Mouse (Mus musculus): ENCODE results near the gene Pla2g15.
"Not testable (repeated sequence)": the region's sequence is repeated elsewhere in the genome, so short reads cannot be mapped to it uniquely, and the experiment has no call there.

Pla2g15 gene

DNA sequence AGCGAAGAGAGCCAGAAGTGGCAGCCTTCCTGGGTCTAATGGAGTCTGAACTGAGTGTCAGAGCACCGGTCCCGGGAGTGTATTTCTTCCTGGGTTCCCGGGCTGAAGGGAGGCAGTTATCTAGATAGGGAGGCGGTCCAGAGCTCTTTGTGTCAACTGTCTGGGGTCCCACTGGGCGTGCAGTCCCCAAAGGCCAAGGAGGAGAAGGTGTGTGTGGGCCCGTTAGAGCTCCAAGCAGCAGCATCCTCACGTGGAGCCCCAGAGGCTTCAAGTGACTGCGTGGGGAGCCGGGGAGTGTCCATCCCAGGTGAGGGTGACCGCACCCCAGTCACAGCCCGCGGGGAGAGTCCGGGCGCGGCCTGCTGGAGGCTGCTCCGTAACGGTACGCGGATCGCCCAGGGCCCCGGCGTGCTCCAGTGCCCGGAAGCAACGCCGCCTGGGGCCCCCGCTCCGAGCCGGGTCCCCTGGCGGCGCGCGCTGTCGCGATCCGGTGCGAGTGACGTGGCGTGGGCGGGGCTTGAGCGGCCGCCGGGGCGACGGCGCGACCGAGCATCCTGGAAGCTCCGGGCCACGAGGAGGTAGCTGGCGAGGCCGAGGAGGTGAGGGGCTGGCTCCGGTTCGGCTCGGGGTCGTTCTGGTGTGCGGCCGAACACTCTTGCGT lies 18.3 kb downstream of the Pla2g15 start, which contains the start of gene Slc7a6:
Slc7a6 (plus strand) TSS at position 502 of the 661 bp plus-strand sequence.
- in situ Hi-C loops (cut with MboI, MseI), result loop anchor here (5.0 kb wide), 2 partner anchors 44 to 244 kb away; partner anchors contain the start of genes Prmt7 and Slc7a6os

DNA sequence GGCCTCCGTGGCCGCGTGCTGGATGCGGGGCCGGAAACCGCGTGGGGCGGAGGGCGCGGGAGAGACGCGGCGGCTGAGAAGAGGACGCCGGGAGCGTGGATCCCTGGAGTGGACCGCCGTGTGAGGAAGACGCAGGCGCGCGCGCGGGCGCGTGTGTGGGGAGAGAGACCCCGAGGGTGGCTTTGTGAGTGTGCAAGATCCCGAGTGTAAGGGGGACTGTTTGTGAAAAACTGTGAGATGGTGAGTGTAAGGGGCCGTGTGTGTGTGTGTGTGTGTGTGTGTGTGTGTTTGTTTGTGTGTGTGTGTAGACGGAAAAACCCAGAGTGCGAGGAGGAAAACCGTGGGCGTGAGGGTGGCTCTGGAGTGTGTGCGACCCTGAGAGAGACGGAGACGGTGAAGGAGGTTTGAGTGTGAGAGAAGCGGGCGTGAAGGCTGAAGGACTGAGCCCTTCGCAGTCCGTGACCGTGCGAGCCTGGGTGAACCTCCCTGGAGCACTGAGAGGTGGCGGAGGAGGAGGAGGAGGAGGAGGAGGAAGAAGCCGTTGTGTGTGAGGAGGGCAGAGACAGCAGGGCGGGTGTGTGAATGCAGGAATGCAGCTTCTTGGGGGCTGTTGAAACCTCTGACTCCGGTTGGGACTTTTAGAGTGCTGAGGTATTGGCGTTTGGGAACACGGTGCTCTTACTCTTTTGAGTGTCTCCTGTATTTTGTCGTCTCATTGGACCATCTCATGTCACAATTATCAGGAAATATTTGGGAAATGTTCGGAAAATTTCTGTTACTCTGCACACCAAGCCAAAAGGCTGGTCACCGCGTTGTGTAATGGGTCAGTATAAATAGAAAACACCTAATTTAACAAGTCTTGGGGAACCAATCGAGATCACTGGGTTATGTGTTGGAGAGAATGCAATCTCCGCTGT lies 19.1 kb downstream of the Pla2g15 start:
- in situ Hi-C loops (cut with MboI, MseI), result loop anchor here (5.0 kb wide), 2 partner anchors 43 to 243 kb away; partner anchors contain the start of genes Prmt7 and Slc7a6os

DNA sequence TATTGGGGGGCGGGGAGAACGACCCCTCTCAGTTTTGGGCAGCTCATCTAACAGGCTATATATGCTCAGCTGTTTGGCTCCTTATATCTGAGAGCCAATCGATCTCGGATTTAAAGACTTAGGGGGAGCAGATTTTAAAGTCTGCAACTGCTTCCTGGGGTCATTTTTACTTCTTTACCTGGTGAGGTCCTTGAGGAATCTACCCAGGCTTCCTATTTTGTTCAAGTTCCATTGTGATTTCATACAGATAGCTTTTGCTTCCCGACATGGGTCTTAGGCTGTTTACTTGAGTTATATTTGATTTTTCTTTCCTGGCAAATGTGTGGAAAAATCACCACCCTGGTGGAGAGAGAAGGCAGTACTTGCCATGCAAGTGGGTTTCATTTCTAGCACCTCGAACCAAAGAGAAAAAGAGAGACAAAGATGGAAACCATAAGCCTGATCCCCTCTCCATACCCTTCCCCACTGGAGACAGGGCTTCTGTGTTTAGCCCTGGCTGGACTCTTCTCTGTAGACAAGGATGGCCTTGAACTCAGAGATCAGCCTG lies 19.8 kb downstream of the Pla2g15 start:
- in situ Hi-C loops (cut with MboI, MseI), result loop anchor here (5.0 kb wide), 2 partner anchors 42 to 242 kb away; partner anchors contain the start of genes Prmt7 and Slc7a6os

DNA sequence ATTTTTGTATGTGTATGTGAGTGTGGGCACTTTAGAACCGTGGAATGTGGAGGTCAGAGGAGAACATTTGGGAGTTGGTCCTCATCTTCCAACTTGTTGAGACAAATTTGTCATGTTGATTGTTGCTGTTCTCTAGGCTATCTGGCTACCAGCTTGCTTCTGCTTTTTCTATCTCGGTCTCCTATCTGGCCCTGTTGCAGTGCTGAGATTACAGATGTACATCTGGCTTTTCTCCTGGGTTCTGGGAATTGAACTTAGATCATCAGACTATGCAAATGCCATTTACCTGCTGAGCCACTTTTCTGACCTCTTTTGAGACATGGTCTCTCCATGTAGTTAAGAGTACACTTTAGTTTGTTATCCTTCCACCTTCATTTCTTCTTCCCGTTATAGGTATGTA lies 23.4 kb downstream of the Pla2g15 start:
- in situ Hi-C loops (cut with MboI, MseI), result no loop called here

DNA sequence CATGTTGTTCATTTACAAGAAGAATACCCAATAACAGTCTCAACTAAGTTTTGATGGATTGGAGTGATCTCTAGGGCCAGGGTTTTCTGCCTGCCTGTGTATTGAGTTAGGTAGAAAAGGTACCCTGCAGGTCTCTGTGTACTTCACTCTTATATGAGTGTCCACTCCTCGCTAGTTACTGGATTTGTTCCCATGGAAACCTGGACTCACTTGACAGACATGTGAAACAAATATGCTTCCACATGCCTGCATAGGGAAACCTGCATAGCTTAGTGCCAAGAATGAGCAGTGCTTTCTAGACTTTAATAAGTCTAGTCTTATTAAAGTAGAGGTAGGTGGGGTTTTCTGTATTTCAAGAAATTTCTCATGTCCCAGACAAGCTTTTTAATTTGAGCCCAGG lies 26.7 kb downstream of the Pla2g15 start:
- in situ Hi-C loops (cut with MboI, MseI), result no loop called here

DNA sequence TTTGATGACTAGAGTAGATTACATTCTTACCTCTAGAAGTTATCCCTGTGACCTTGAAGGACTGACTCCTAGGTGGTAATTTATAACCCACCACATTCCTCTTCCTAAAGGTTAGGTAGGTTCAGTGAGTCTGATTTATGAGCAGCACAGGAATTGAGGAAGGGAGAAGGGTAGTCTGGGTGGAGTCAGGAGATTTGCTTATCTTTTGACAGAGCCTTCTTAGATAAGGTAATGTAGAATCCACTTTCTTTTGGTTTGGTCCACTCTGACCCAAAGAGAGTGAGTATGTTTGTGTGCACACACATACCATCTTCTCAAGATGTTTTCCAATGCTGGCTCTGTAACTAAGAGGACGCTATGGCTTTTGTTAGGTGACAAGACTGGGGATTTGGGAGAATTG lies 27.4 kb downstream of the Pla2g15 start:
- in situ Hi-C loops (cut with MboI, MseI), result no loop called here

DNA sequence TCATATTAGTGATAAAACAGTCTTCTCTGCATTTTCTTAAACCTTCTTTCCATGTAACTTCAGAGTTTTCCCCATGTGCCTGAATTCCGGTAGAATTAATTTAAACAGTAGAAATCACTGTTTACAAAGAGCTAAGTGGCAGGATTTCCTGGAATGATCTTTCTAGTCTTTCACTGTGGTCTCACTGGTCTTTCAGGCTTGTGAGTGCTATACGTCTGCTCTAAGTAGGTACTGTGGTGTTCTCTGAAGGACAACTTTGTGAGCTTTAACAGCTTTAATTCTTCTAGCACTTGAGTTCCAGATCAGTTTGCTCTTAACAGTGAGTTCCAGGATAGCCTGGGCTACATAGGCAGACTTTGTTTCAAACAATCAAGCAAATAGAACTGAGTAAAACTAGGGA lies 28.2 kb downstream of the Pla2g15 start:
- in situ Hi-C loops (cut with MboI, MseI), result no loop called here

DNA sequence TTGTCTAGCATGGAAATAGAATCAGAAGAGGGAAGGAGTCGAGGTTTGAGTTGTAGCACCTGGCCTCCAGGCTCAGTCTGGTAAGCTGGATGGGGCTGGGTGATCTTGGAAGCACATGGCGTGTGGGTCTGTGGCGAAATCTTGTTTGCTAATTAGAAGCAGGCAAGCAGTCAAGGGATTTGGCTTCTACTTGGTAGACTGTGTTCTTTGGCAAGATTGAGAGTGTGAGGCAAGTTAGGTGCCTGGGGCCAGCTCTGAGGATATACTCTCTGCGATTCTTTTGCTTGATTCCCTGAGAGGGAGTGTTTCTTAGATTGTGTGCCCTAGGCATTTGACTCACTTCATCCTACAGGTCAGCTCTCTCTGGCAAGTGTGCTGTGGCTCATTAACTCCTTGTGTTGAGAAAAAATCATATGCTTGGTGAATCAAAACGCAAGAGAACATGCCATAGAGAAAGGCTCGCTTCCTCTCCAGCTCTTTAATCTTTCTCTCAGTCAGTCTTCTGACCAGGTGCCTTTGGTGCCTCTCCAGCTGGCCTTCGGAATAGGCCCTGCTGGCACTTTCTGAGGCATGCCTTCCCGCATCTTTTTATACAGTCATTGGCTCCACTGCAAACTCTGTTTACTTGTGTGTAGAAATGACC lies 35.5 kb downstream of the Pla2g15 start:
- in situ Hi-C loops (cut with MboI, MseI), result no loop called here

DNA sequence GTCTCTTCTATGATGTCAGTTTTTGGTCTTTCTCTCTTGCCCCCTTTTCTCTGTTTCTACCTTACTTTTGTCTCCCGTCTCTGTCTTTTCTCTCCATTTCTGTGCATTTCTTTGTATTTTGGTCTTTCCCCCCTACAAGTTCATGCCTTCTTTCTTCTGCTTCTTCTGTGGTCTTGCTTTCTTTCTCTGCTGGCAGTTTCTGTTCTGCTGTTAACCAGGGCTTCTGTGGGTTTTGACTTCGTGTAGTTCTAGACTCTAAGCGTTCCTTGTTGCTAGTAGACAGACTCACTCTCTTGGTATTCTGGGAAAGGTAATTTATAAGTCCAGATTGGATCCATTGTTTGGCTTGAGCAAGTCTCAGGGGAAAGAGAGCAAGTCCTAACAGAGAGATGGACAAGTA lies 36.2 kb downstream of the Pla2g15 start:
- in situ Hi-C loops (cut with MboI, MseI), result no loop called here

DNA sequence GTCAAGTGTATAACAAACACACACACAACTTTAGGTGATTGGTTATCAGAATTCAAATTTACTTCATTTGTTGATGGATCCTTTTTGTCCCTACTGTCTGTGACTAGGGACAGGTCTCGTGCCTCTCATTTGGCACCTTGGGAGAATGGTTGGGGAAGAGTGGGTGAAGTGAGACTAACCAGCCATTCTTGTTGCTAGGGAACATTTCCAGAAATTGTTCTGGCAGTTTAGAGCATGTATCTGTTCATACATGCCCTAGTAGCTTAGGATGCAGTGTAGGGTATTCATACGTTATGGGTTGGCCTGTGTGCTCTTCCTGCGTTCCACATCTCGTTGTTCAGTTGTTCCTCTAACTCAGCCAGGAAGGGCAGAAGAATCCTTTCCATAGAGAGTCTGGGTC lies 39.0 kb downstream of the Pla2g15 start:
- in situ Hi-C loops (cut with MboI, MseI), result no loop called here

DNA sequence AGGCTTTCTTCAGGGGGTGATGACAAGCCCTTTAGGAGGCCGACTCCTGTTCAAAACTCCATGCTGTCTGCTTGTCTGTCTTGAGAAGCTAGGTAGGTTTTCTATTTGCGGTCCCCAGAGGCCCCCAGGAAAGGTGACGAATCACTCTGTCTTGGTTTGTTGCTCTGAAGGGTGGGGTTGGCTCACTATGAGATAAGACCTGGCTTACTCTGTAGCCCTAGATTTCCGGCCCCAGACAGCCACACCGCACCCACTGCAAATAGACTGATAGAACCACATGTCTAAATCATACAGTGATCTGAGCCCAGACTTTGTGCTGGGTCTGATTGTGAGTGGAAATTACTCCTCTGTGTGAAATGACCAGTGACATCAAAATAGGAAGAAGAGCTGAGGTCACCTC lies 41.4 kb downstream of the Pla2g15 start:
- in situ Hi-C loops (cut with MboI, MseI), result no loop called here

DNA sequence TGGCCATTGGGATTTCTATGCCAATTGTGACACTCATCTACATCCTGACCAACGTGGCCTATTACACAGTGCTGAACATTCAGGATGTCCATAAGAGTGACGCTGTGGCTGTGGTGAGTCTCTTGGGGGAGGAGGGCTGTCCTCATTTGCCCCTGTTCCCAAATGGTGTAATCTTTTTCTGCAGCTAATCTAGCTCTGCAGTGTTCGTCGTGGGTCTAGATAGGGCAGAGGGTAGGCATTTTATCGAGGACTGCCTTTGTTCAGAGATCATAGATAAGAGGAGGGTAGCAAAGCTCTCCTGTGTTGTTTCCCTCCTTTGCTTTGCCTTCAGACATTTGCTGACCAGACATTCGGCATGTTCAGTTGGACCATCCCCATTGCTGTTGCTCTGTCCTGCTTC lies 43.0 kb downstream of the Pla2g15 start:
- in situ Hi-C loops (cut with MboI, MseI), result no loop called here

DNA sequence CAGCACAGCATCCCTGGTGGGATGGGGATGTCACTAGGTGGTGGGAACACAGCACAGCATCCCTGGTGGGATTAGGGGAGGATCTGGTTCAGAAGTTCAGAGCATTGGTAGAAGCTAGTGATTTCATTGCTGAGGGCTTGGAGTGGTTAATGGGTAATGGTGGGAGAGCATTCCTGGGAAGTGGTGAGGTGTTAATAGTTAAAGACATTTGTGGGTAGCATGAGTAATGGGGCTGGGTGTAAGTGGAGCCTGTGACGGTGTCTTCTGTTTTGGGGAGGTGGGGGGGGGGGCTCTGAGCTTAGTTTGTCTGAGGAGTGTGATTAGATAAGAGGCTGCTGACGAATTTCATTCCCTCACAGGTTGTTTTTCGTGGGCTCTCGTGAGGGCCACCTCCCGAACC lies 43.9 kb downstream of the Pla2g15 start:
- in situ Hi-C loops (cut with MboI, MseI), result no loop called here

DNA sequence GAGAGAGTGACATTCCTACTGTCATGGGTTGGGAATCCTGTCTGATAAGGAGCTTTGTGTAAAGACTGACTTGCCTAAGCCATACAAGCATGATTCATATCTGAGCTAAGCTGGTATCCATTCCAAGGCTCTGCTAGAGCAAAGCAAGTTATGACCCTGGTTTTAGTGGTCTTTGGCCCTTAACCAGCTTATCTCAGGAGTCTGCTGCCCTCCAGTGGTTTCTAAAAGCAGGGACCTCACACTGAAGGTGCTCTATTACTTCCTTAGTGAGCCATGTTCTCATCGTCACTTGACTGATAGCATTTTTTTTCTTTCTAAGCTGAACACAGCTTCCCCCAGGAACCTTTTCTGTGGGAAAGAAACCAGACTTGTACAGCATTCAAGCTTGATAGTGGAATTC lies 48.5 kb downstream of the Pla2g15 start:
- in situ Hi-C loops (cut with MboI, MseI), result no loop called here

DNA sequence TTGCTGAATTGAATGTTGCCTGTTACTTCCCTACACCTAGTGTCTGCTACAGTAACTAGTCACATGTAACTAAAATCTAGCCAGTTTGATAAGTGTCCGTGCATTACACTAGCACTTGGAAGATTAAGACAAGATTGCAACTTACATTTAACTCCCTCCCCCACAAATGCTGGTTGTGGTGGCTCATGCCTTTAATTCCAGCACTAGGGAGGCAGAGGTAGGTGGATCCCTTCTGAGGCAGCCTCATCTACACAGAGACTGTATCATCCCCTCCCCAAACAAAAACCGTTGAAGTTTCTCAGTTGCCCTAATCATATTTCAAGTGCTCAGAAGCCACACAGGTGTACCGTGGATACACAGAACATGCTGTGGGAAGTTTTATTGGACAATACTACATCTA lies 49.4 kb downstream of the Pla2g15 start:
- in situ Hi-C loops (cut with MboI, MseI), result not testable (repeated sequence)

DNA sequence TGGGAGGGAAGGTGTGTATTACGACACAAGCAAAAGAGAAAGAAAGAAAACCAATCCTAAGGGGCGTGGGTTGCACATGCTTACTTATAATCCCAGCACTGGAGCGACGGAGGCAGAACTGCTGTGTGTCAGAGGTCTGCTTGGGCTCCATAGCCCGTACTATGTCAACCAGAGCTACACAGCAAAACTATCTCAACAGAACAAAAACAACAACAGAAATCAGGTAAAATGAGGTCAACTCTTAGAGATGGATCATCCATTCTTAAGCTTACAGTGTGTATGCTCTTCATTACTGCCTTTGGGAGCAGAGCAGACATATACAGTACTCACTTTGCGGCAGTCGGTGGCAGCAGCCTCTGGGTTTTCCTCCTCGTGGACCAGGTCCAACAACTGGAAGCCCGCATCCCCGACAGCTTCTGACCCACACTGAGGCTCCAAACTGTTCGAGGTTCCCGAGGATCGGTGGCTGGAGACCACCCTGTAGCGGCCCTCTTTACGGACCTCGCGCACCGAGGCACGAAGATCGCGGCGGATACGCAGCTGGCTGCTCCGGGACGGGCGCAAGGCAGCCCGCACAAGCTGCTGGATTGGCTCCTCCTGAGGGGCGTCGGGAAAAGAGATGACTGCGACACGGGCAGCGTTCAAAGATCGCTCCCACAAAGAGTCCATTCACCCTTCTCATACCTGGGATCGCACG lies 60.0 kb downstream of the Pla2g15 start:
- in situ Hi-C loops (cut with MboI, MseI), result loop anchor here (5.0 kb wide), 1 partner anchor 43 kb away; the partner anchor contains the start of gene Slc7a6

DNA sequence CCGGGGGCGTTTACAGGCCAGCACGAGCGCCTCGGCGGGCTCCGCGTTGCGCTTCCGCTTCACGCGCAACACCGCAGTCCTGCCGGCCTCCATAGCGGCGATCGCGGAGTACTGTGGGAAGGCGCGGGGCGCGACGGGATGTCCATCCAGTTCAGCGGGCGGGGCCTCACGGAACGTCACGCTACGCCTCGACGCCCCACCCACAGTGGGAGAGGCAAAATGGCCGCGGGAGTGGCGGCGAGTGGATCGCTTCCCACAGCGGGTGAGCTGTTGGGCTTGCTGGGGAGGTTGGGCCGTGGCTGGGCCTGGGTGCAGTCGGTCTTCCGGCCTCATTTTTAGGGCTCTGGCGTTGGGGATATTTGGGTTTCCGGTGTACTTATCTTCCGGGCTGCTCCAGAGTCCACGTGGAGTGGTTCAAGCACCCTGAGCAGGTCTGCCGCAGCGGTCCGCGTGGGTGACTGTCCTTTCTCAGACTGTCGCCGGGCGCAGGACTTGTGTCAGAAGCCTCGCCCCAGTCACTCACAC lies 60.7 kb downstream of the Pla2g15 start, which contains the start of the genes Slc7a6os and Prmt7:
Slc7a6os (minus strand) TSS at position 115 of the 525 bp plus-strand sequence.
Prmt7 (plus strand) TSS at position 116 of the 525 bp plus-strand sequence.
- in situ Hi-C loops (cut with MboI, MseI), result loop anchor here (5.0 kb wide), 1 partner anchor 44 kb away; the partner anchor contains the start of gene Slc7a6

DNA sequence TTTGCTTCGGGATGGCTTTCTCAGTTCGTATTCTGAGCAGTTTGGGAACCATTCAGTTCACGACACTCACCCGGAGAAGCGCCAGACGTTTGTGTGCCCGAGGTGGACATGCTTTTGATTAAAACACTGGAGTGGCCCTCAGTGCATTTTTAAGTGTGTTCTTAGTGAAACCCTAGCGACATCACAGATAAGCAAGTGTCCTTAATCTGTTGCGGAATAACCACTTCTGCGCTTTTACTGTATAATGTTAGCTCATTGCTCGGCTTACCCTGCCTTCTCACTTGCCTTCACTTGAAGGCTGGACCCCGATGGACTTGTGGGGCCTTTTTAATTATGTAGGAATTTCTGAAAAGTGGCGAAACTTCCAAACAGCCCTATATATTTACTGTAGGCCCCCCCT lies 61.2 kb downstream of the Pla2g15 start:
- in situ Hi-C loops (cut with MboI, MseI), result loop anchor here (5.0 kb wide), 1 partner anchor 44 kb away; the partner anchor contains the start of gene Slc7a6

DNA sequence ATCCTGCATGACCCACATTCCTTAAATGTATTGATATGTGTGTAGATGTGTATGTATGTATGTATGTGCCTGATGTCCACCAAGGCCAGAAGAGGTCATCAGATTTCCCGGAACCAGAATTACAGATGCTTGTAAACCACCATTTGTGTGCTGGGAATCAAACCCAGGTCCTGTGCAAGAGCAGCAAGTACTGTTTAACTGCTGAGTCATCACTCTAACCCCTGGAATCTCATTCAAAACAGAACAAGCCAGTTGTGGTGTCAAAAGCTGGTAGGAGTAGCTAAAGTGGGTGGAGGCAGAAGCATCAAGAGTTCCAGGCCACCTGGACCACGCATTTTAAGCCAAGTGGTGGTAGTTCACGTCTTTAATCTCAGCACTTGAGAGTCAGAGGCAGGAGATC lies 63.8 kb downstream of the Pla2g15 start:
- in situ Hi-C loops (cut with MboI, MseI), result loop anchor here (5.0 kb wide), 1 partner anchor 47 kb away; the partner anchor contains the start of gene Slc7a6

All from regulatory T cell (primary cell).